Mouse (Mus musculus): Measurements from ENCODE around the gene P3h3. TPM values are rescaled to one million over a fixed set of nuclear protein-coding genes. Genes with fewer than 3 reads are reported as not detected.

P3h3 gene
- polyA plus RNA-seq, 1 experiment: 12.1 TPM

DNA sequence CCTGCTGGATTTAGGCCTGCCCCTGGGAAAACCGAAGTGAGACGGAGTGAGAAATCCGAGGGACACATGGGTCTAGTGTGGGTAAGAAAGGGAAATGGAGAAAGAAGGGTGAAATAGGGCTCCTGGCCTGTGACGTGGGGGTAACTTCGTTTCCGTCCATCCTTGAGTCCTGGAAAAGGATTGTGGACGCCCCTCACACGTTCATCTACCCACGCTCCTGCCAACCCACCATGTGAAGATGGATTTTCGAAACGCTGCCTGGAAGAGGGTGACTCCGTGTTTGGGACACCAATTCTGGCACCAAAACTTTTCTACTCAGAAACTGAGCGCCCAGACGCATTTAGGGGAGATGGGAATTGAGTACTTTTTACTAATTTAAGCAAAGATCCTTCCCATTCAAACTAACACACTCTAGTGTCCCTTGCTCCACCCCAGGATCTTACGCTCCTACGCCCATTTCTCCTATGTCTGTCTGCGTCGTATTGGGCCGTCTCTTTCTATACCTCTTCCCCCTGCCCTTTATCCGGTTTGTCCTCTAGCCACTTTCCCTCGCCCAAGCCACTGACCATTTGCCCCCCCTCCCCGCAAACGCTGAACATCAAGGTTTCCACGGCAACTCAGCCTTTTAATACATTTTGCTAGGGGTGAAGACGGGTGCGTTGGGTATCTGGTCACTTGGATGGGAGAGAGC is 433 bp upstream of the P3h3 start:
- H3K4me3 ChIP-seq (ENCODE audit: insufficient read depth, low read length): peak overlapping the region; percentile 73
- peaks cover 24% of the 10 kb centered on the region for H3K4me1 ChIP-seq (ENCODE audit: control insufficient read depth, insufficient read depth, low read length)
- H3K27ac ChIP-seq (ENCODE audit: insufficient read depth, low read depth, low read length): no peak overlapping the region
- no peak for TF ChIP-seq POLR2A (IDR thresholded peaks at IDR 0.05; ENCODE audit: borderline replicate concordance, low read depth, low read length)
- no peak for TF ChIP-seq CTCF (IDR thresholded peaks at IDR 0.05; ENCODE audit: low read depth, low read length)

DNA sequence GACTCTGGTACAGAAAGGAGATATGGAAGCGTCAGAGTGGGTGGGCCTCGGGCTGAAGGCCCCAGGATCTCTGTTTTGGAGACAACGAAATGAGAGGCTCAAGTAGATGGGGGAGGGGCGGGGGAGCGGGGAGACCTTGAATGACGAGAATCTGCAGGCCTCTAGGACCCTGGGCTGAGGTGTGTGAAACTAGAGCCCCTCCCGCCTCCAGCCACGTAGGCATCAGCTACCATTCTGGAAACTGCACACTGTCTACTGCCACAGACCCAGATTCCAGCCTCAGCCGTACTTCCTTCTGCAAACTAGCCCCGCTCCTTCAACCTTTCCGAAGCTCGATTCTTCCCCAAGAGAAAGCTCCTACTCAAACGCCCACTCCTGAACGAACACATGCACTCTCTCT is 1.2 kb downstream of the P3h3 start:
- TF ChIP-seq POLR2A (IDR thresholded peaks at IDR 0.05; ENCODE audit: borderline replicate concordance, low read depth, low read length) (no peak), CTCF (IDR thresholded peaks at IDR 0.05; ENCODE audit: low read depth, low read length) (no peak)
- Histone ChIP-seq H3K4me3 (ENCODE audit: insufficient read depth, low read length) (peak overlapping the region; percentile 73), H3K27ac (ENCODE audit: insufficient read depth, low read depth, low read length) (no peak overlapping the region), H3K4me1 (ENCODE audit: control insufficient read depth, insufficient read depth, low read length) (peaks cover 17% of the 10 kb centered on the region)

DNA sequence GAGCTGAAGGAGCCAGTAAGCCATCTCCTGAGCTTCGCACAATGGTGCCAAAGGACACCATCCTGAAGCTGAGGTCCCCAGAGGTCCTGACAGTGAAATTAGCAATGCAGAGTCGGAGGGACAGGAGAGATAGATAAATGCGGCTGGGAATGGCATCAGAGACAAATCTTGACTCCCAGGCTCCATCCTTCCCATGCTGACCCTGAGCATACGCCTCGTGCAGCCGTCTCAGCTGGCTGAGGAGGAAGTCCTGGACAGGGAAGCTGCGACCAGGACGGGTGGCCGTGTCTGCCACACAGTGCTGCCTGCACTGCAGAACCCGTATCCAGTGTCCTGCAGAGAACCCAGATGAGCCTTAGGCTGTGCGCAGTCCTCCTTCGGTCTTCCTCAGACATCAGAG is 2.9 kb downstream of the P3h3 start:
- Histone ChIP-seq H3K4me3 (ENCODE audit: insufficient read depth, low read length) (no peak overlapping the region), H3K27ac (ENCODE audit: insufficient read depth, low read depth, low read length) (0 out of 2 replicates have a peak overlapping the region, but pooled peaks have one; percentile 6), H3K4me1 (ENCODE audit: control insufficient read depth, insufficient read depth, low read length) (peaks cover 18% of the 10 kb centered on the region)
- TF ChIP-seq CTCF (IDR thresholded peaks at IDR 0.05; ENCODE audit: low read depth, low read length) (no peak), POLR2A (IDR thresholded peaks at IDR 0.05; ENCODE audit: borderline replicate concordance, low read depth, low read length) (no peak)

DNA sequence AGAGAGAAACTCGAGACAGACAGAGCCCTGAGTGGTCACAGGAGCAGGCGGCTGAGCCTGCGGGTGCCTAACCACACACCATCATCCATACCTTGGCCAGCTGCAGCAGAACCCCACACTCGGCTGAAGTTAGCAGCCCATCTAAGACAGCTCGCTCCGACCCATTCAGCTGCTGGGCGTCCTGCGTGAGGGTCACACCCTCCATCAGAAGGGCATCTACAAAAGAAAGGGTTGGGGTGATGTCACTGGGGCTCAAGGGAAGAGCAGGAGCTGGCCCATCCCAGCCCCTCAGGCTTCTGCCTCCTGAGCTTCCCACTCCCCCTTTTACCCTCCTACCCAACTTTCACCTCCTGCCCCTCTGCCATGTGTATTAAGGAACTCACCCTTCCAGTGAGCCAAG is 7.0 kb downstream of the P3h3 start:
- H3K27ac ChIP-seq (ENCODE audit: insufficient read depth, low read depth, low read length): no peak overlapping the region
- H3K4me1 ChIP-seq (ENCODE audit: control insufficient read depth, insufficient read depth, low read length): peaks cover 27% of the 10 kb centered on the region
- TF ChIP-seq POLR2A (IDR thresholded peaks at IDR 0.05; ENCODE audit: borderline replicate concordance, low read depth, low read length): no peak
- no peak for TF ChIP-seq CTCF (IDR thresholded peaks at IDR 0.05; ENCODE audit: low read depth, low read length)
- no peak overlapping the region for H3K4me3 ChIP-seq (ENCODE audit: insufficient read depth, low read length)

DNA sequence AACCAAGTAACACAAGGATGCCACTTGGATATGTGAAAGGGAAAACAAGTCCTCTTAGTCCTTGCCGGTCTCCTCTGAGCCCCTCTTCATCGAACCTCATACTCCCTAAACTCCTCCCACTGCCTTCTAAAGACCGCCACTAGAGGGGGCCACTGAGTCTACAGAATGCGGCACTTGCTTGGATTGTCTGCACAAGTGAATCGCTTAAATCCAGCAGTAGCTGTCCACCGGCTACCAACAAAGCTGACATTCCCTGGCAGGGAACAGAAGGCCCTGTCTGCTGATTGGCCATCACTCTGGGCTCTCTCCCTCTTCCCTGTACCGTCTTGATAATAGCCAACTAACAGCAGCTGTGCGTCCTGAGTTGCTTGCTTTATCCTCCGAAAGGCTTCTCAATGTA is 10.2 kb downstream of the P3h3 start:
- TF ChIP-seq CTCF (IDR thresholded peaks at IDR 0.05; ENCODE audit: low read depth, low read length) (peak; percentile 88), POLR2A (IDR thresholded peaks at IDR 0.05; ENCODE audit: borderline replicate concordance, low read depth, low read length) (no peak)
- H3K4me1 ChIP-seq (ENCODE audit: control insufficient read depth, insufficient read depth, low read length): peaks cover 17% of the 10 kb centered on the region
- H3K27ac ChIP-seq (ENCODE audit: insufficient read depth, low read depth, low read length): no peak overlapping the region
- H3K4me3 ChIP-seq (ENCODE audit: insufficient read depth, low read length): no peak overlapping the region

DNA sequence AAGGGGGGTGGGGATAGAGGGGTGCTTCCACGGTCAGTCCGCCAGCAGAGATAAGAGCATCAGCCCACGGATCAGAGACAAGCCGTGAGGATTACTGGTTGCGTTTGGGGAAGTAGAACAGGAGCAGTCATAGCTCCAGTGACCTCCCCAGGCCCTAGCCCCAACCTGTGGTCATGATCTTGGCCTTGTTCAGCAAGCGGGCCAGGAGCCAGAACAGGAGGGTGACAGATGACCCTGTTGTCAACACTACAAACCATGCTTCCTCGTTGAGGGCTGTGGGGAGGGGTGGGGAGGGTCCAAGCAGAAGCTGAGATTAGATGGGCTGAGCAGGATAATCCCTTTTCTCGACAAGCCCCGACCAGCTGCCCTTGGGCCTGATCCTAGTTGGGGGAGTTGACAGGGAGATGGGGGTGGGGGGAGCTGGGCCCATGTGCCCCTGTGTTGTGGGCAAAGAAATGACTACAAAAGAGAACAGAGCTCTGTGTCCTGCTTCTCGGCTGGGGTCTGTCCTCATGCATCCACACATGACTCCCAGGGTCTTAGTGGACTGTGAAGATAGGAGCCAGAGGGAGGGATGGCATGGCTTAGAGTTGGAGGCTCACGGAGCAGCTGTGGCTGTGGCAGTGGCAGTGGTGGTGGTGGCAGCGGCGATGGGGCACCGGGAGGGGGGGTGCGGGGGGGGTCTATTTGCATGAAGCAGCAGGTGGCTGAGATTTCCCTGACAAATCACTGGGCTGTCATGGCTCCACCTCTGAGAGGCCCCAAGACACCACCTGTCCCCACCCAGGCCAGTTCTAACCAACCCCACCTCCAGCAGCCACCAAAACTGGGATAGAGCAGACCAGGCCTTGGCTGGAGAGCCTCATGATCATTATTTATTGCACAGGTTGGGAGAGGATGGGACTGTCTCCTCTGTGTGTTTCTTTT is 17.0 kb downstream of the P3h3 start, which contains the start of gene Gnb3:
Gene Gnb3 (minus strand): TSS at position 35 of the 927 bp plus-strand sequence.
- H3K4me1 ChIP-seq (ENCODE audit: control insufficient read depth, insufficient read depth, low read length): peaks cover 20% of the 10 kb centered on the region
- no peak for TF ChIP-seq POLR2A (IDR thresholded peaks at IDR 0.05; ENCODE audit: borderline replicate concordance, low read depth, low read length)
- TF ChIP-seq CTCF (IDR thresholded peaks at IDR 0.05; ENCODE audit: low read depth, low read length): no peak
- no peak within 1 kb of the TSS for H3K27ac ChIP-seq (ENCODE audit: insufficient read depth, low read depth, low read length)
- no peak within 1 kb of the TSS for H3K4me3 ChIP-seq (ENCODE audit: insufficient read depth, low read length)

DNA sequence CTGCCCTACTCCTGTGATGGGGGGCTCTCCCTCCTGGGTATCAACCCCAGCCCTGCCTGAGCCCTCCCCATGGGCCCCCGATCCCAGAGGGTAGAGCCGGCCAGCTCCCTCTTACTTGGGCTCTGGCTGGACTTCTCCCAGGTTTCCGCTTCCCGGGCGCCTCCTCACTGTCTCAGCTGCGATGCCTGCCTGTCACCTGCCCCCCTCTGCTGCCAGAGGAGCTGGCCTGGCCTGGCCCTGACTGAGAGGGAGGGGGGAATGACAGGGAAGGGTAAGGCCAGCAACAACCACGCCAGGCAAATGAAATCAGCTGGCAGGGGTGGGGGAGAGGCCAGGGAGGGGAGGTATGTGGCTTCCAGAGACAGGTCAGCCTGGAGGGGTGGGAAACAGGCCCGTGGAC is 17.7 kb downstream of the P3h3 start:
- Histone ChIP-seq H3K27ac (ENCODE audit: insufficient read depth, low read depth, low read length) (no peak overlapping the region), H3K4me3 (ENCODE audit: insufficient read depth, low read length) (no peak overlapping the region), H3K4me1 (ENCODE audit: control insufficient read depth, insufficient read depth, low read length) (peaks cover 27% of the 10 kb centered on the region)
- TF ChIP-seq CTCF (IDR thresholded peaks at IDR 0.05; ENCODE audit: low read depth, low read length): no peak
- no peak for TF ChIP-seq POLR2A (IDR thresholded peaks at IDR 0.05; ENCODE audit: borderline replicate concordance, low read depth, low read length)

DNA sequence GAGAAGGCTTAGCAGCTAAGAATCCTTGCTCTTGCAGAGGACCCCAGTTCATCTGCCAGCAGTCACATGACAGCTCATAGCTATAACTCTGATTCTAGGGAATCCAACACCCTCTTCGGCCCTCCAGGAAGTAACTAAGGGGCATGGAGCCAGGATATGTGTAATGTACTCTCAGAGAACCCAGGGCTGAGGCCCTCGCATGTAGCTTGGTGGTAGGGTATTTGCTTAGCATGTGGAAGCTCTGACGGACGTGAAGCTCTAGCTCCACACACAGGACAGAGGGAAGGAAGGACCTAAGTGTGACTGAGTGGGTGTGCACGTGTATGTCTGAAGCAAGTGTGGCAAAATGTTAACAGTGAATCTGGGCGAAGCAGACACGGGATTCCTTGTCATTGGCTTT is 21.1 kb downstream of the P3h3 start:
- no peak overlapping the region for H3K27ac ChIP-seq (ENCODE audit: insufficient read depth, low read depth, low read length)
- no peak overlapping the region for H3K4me3 ChIP-seq (ENCODE audit: insufficient read depth, low read length)
- peaks cover 37% of the 10 kb centered on the region for H3K4me1 ChIP-seq (ENCODE audit: control insufficient read depth, insufficient read depth, low read length)
- no peak for TF ChIP-seq POLR2A (IDR thresholded peaks at IDR 0.05; ENCODE audit: borderline replicate concordance, low read depth, low read length)
- no peak for TF ChIP-seq CTCF (IDR thresholded peaks at IDR 0.05; ENCODE audit: low read depth, low read length)

DNA sequence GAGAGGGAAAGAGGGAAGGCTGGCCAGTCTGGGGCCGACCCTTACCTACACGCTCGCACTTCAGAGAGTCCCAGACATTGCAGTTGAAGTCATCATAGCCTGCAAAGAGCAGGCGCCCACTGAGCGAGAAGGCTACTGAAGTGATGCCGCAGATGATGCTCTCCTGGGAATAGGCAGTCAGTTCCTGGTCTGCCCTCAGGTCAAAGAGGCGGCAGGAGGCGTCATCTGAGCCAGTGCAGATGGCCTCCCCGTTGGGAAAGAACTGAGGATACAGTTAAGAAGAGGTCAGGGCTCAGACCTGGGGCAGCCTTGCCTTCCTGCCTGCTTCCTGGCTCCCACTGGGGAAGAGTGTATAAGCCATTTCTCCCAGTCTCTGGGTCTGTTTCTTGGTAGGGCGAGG is 22.0 kb downstream of the P3h3 start:
- TF ChIP-seq POLR2A (IDR thresholded peaks at IDR 0.05; ENCODE audit: borderline replicate concordance, low read depth, low read length) (no peak), CTCF (IDR thresholded peaks at IDR 0.05; ENCODE audit: low read depth, low read length) (no peak)
- Histone ChIP-seq H3K4me1 (ENCODE audit: control insufficient read depth, insufficient read depth, low read length) (peaks cover 37% of the 10 kb centered on the region), H3K27ac (ENCODE audit: insufficient read depth, low read depth, low read length) (peak overlapping the region; percentile 91; the same call in 1 of the 2 replicates), H3K4me3 (ENCODE audit: insufficient read depth, low read length) (no peak overlapping the region)
